Mouse (Mus musculus): ENCODE measurements around the gene Tmem177.

Tmem177 gene

GRCm38 (mm10) chr1:119912953-119913814 lies at the start of gene Tmem177:
Gene Tmem177 (minus strand): TSS chr1:119913208.
- peak; percentile 96 to 97 for DNase-seq

GRCm38 (mm10) chr1:119959920-119960319 lies 46.9 kb upstream of the Tmem177 start:
- no peak for DNase-seq

DNA sequence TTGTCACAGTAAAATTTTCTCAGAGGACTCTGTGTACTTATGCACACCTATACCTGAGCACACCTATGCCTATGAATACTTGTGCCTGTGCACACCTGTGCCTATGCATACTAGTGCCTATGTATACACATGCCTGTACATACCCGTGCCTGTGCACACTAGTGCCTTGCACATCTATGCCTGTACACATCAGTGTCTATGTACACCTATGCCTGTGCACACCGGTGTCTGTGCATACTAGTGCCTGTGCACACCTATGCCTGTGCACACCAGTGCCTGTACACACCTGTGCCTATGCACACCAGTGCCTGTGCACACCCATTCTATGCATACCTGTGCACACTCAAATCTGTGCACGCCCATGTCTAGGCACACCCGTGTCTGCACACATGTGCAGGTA lies 46.5 kb upstream of the Tmem177 start:
- no peak for DNase-seq

GRCm38 (mm10) chr1:119957716-119958222 lies 44.8 kb upstream of the Tmem177 start:
- DNase-seq, result no peak

DNA sequence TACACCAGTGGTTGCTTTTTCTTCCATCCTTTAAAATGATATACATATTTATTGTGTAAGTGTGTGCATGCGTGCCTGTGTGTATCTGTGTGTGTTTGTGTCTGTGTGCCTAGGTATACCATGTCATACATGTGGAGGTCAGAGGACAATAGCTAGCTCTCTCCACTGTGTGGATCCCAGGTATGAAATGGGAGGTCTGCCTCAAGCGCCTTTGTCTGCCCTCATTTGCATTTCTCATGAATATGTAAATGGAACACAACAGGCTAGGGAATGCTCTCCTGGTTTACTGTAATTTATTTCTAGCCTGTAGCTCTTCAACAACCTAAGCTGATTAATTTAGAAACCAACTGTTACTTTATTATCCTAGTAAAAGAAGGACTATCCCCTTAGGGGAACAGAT lies 41.7 kb upstream of the Tmem177 start:
- DNase-seq, result no peak

GRCm38 (mm10) chr1:119953456-119953855 lies 40.4 kb upstream of the Tmem177 start:
- no peak for DNase-seq

- no peak for DNase-seq
Measured at GRCm38 (mm10) chr1:119950086-119950485, 37.1 kb upstream of the Tmem177 start.

DNA sequence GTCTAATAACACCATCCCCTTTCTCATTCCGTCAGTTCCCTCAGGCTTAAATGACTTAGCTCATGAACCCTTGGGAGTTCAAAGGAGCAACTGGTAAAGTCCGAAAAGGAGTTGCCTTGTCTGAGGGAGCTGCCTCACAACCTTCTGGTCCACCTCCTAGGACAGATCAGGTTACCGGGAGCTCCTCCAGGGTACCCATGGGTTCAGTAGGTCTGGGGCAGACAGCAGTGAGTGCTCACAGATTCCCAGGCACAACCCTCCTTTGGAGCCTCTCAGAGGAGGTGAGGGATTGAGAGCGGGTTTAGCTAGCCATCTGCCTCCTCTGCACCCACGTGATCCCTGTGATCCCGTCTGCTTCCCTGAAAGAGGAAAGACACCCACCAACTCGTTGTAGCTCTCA lies 23.9 kb upstream of the Tmem177 start:
- no peak for DNase-seq

DNA sequence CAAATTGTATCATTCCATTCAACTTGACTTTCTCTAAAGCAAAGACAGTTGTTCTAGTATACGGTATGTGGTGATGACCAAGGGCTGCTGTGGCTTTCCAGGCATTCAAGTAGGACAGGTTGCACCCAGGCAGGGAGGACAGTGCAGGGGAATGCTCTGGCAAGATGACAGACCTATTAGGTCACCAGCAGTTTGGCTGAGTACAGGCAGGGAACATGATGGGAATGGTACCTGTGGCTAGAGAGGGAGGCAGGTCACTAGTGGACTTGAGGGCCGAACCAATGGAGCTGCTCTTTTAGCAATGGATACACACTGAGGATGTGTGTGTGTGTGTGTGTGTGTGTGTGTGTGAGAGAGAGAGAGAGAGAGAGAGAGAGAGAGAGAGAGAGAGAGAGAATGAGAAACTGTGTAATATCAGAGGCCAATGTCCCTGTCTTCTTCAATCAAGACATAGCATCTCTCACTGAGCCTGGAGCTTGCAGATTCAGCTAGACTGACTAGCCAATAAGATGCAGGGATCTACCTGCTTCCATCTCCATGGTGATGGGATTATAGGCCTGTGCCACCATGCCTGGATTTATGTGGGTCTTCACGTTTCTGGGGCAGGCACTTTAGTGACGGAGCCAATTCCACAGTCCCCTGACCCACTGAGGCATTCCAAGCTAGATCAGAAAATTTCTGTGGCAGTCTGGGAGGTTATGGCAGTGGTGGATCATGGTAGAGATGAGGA lies 18.6 kb upstream of the Tmem177 start:
- DNase-seq, result no peak

- no peak for DNase-seq
Measured at GRCm38 (mm10) chr1:119929715-119930114, 16.7 kb upstream of the Tmem177 start.

- peak in 1 of 2 experiments; percentile 19 for DNase-seq
Measured at GRCm38 (mm10) chr1:119919299-119919698, 6.3 kb upstream of the Tmem177 start.

DNA sequence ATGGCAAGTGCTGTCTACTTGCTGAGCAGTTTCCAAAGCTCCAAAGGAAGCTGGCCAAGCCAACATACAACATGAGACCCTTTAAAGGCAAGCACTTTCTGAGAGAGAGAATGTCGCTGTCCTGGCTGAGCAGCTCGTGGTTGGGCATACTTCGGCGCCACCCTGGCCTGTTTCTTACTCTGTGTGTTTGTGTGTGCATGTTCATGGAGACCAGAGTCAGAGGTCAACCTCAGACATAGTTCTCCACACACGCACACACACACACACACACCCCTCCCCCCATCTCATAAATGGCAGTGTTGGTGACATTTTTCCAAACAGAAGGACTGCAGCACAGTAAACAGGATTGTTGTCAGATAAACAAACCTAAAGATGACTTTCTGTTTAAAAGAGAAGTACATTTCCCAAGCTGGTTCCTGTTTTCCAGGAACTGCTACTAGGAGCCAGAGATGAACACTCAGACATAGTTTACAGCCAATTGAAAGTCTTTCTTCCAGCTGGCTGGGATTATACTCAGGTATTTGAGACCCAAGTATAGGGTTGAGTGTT lies 3.9 kb upstream of the Tmem177 start:
- no peak for DNase-seq

DNA sequence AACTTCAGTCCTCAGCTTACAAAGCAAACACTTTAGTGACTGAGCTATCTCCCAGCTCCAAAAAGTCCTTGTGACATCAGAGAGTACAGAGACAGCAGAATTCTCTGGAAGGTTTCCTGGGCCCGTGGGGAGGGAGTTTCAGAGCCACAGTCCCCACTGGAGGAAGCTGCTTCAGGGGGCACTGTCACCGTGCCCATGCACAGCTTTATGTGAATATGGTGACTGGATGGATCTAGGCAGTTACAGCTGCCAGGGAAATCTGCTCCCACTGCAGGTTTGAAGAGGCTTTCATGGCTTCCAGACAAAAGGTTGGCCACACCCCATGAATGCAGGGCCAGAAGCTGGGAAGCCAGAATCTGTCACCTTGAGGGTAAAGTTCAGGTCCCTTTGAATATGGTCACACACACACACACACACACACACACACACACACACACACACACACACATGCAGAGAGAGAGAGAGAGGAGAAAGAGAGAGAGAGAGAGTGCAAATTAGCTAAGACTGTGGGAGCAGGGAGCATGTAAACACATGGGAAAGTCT lies 5.7 kb downstream of the Tmem177 start:
- no peak for DNase-seq

DNA sequence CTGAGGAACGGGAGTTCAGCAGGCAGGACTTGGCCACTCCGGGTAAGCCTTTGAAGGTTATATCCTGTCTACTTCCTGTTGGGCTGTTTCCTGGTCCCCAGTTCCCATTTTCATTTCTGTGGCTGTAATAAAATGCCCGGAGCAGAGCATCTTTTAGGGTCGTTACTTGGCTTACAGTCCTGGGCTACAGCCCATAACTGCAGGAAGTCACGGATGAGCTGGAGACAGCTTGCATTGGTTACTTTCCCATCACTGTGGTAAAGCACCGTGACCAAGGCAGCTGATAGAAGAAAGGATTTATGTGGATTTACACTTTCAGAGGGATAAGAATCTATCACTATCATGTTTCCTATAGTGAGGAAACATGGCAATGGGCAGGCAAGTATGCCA lies 9.8 kb downstream of the Tmem177 start:
- no peak for DNase-seq

- no peak for DNase-seq
Measured at GRCm38 (mm10) chr1:119902551-119903230, 10.3 kb downstream of the Tmem177 start.

DNA sequence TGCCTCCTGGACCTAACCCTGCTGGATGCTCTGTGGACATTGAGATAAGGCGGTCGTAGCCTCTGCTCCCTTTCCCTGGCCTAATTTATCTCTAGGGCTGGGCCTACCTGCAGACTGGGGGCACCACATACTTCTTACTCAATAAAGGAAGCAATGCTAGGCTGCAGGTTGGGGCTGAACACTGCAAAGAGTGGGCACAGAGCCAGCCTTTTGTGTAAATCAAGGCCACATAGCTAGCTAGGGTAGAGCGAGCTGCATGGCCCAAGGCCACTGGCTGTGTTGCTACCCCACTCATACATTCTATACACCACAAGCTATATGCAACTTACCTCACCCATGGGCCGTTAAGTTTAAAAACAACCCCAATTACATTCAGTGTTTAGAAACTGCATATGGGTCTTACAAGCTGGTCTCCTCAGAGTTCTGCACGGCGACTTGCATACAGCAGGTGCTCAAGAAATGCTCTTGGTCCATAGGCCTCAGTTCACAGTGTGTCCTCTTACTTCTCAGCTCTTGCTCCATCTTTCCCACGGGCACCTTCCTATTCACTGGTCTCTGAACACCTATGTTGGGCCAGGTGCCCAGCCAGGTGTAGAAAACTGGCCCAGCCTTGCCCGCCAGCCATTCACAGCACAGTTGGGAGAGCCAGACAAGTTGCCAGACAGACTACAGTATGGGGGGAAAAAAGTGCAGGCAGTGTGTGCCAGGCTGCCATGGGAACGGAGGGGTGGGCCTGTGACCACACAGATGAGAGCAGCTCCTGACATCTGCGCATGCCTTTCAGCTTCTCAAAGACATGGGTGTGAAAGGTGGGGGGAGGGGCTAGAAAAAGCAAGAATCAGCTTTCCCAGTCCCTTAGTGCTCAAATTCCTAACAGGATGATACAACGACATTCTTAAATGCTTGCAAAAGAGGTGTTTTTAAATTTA lies 13.5 kb downstream of the Tmem177 start:
- DNase-seq, result no peak

DNA sequence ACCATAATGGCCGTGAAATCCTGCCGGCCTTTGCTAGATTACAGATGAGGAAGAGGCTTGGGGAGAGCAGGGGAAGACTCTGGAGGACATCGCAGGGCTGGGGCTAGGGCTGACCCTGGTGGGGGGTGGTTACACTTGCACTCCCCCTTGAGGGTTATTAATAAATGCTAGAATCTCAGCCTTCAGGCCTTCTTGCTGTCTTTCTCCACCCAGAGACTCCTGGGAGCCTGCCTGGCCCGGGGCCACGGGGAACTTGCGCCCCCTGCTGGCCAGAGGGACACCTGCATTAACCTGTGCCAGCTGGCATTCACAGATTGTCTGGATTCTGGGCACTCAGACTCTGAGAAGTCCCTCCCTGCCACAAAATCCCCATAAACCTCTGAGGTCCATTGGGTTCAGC lies 18.1 kb downstream of the Tmem177 start:
- DNase-seq, result peak; percentile 56 to 60

GRCm38 (mm10) chr1:119893600-119893999 lies 19.4 kb downstream of the Tmem177 start:
- DNase-seq, result no peak

DNA sequence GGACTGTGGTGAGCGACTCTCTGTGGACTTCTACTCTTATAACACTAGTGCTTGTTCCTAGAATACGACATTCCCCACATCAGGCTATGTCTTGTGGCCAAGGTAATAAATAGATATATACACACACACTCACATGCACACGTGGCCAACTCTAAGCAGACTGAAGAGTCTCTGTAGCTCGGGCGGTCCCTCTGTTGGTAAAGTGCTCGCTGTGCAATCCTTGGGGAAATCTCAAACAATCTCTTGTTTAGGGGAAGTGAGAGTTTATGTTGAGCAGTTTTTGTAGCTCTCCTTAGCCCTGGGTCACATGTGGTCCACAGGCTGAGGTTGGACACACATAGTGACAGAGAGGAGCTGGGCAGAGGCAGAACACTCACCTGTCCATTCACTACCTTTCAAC lies 20.1 kb downstream of the Tmem177 start:
- DNase-seq, result no peak

- no peak for DNase-seq
Measured at GRCm38 (mm10) chr1:119891865-119892264, 21.1 kb downstream of the Tmem177 start.

GRCm38 (mm10) chr1:119891149-119891548 lies 21.9 kb downstream of the Tmem177 start:
- no peak for DNase-seq

DNA sequence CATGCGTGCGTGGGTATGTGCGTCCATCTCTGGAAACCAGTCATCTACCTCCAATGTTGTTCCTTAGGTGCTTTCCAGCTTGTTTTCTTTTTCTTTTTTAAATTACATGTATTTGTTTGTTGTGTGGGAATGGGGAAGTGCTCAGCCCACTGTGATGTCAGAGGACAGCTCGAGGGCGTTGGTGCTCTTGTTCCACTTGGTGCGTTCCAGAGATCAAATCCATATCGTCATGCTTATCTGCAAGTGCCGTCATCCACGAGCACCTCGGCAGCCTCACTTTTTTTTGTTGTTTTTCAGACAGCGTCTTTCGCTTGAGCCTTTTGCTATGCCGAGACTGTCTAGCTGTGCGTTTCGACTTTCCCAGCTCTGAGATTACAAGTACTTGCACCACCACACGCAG lies 23.7 kb downstream of the Tmem177 start:
- no peak for DNase-seq
